Mouse (Mus musculus) brain, embryonic 14.5 days (tissue): ENCODE measurements around the gene Ass1. TPM values are rescaled to one million over a fixed set of nuclear protein-coding genes. Genes with fewer than 3 reads are reported as not detected.

Experiments
- DNase-seq: peaks from one replicate; pipeline ENCODE4 v3.0.0-alpha.2; 2011; ENCODE audit warnings: low read depth
- CTCF ChIP-seq: fragments of 200-500 bp; IDR thresholded peaks from 2 replicates; pipeline ENCODE4 v1.5.1; 2012; ENCODE audit warnings: inconsistent platforms, mild to moderate bottlenecking, moderate library complexity, borderline replicate concordance; ENCODE audit not compliant: insufficient read depth, insufficient read length; ENCODE audit errors: extremely low read depth
- POLR2A ChIP-seq: fragments of 200-500 bp; IDR thresholded peaks from 2 replicates; pipeline ENCODE4 v1.6.1; 2012; ENCODE audit warnings: mild to moderate bottlenecking, inconsistent platforms, borderline replicate concordance; ENCODE audit not compliant: poor library complexity, insufficient read depth, insufficient read length, severe bottlenecking; ENCODE audit errors: extremely low read depth
- polyA plus RNA-seq: library from polyadenylated mRNA; depleted of rRNA; stranded (reverse); fragments of >200 nt; gene quantifications from 2 replicates; pipeline ENCODE4 v1.2.3, GENCODE M21; 2012

Ass1 gene
- polyA plus RNA-seq, 1 experiment = 6.8 TPM

DNA sequence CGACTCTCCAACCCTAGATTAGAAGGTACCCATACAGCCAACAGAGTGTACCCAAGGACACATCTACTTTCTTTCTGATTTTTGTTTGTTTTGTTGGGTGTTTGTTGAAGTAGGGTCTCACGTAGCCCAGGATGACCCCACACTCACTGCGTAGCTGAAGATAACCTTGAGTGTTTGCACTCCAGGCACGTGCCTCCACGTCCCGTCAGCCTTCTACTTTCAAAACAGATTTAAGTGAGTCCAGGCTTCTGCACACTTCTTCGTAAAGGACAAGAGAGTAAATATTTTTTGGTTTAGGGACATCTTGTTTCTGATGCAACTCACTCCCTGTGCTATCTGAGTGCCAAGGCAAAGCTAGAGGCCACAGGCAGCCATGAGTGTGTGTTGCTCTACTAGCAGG is 6.8 kb upstream of the Ass1 start:
- no peak for TF ChIP-seq POLR2A
- TF ChIP-seq CTCF = no peak
- no peak for DNase-seq

- TF ChIP-seq CTCF = no peak
- TF ChIP-seq POLR2A = no peak
- no peak for DNase-seq
Observed at GRCm38 (mm10) chr2:31463696-31464528, 6.1 kb upstream of the Ass1 start.

GRCm38 (mm10) chr2:31464529-31464910 is 5.5 kb upstream of the Ass1 start:
- DNase-seq = no peak
- no peak for TF ChIP-seq CTCF
- no peak for TF ChIP-seq POLR2A

- DNase-seq = no peak
- TF ChIP-seq POLR2A (no peak), CTCF (no peak)
Observed at GRCm38 (mm10) chr2:31467457-31467856, 2.5 kb upstream of the Ass1 start.

GRCm38 (mm10) chr2:31468857-31469256 is 1.1 kb upstream of the Ass1 start:
- DNase-seq = no peak
- TF ChIP-seq POLR2A = no peak
- TF ChIP-seq CTCF = no peak

GRCm38 (mm10) chr2:31469480-31469879 is 527 bp upstream of the Ass1 start:
- no peak for DNase-seq
- no peak for TF ChIP-seq POLR2A
- no peak for TF ChIP-seq CTCF

DNA sequence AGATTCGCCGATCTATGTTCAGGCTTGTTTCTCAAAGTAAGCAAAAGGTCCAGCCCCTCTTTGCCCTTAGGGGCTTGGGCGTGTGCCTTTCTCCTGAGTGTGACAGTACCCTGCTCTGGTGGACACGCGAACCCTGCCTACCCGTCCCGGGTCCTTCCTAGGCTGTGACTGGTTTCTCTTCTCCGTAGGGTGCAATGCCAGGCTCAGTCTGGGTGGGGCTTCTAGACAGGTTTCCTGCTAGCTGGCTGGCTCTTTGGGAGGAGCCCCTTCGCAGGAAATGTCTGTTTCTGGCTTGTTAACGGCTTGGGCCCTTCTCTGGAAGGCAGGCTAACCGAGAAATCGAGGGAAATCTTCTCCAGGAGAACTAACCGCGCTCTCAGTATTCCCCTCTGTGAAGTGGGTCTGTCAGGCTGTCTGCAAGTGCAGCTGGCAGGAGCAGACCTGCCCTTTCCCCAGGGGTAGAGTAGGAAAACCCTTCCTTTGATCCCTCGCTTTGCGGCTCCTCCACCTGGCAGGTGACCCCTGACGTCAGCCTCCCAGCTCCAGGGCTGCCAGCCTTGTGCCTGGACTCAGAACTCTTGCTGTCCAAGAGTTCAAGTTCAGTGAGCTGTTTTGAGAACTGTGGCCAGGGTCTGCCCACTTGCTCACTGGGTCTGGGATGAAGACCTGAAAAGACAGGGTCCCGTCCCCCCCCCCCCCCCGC is 827 bp downstream of the Ass1 start:
- no peak for DNase-seq

GRCm38 (mm10) chr2:31471611-31472010 is 1.6 kb downstream of the Ass1 start:
- no peak for DNase-seq
- TF ChIP-seq POLR2A (no peak), CTCF (no peak)

More for the DNA sequence above, 827 bp downstream of the Ass1 start:
- TF ChIP-seq POLR2A (no peak), CTCF (no peak)

DNA sequence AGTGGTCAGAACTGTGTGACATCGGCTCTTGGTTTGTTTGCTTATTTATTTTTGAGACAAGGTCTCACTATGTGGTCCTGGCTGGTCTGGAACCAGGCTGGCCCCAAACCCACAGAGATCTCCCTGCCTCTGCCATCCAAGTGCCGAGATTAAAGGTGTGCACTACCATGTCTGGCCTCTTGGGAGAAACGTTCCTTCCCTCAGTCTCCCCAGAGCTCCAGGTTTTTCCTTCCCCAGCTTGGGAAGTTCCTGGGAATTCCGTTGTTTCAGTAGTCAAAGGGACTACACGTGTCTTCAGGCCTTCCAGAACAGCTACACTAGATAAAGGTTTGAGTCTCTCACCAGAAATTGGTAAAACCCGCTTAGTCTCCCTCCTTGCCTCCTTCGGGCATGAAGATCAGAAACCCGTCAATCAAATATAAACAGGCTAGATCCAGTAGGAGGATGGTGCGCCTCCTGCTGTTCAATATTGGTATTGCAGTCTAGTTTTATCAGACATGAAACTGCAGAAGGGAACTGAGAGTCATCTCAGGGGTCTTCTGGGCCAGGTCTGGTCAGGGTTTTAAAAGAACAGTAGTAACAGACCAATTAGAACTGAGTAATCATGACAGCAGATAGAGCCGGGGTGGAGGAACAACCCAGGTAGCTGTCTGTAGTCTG is 2.5 kb downstream of the Ass1 start:
- DNase-seq = no peak
- TF ChIP-seq POLR2A = no peak
- TF ChIP-seq CTCF = peak; percentile 58; the same call in 1 of the 2 replicates

DNA sequence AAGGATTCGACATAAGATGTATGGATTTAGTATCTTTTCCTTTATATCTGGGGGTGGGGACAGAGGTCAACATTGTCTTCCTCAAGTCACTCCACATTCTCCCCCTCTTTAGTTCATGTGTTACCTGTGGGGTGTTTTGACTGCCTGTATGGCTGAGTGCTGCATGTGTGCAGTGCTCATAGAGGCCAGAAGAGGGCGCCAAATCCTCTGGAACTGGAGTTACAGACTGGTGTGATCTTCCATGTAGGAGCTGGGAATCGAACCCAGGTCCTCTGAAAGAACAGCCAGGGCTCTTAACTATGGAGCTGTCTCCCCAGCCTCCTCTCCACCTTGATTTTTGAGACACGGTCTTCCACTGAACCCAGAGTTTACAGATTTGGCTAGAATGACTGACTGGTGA is 3.9 kb downstream of the Ass1 start:
- DNase-seq = no peak
- TF ChIP-seq POLR2A (no peak), CTCF (peak; percentile 45; the same call in 1 of the 2 replicates)

DNA sequence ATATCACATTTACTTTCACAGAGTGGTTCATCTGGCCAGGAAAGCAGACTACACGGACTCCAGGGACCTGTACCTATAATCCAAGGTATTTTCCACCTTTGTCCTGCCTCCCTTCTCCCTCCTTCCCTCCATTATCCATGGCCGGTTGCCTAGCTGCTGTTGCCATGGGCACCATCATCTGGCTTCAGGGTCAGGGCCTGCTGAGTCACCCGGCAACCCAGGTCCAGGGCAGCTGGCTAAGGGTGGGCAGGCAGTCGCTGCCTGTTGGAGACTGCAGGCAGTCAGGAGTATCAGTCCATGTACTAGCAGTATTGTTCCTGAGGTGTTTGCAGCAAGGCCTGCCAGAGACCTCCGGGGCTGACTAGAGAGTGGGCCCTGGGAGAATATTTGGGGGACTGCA is 4.7 kb downstream of the Ass1 start:
- TF ChIP-seq CTCF (no peak), POLR2A (no peak)
- DNase-seq = no peak
